Mouse (Mus musculus): ENCODE data around the gene Sun1.
A peak's percentile ranks its signal among the peaks of the same experiment; 100 is the strongest.

Sun1 gene

GRCm38 (mm10) chr5:139208183-139208582, 7.7 kb downstream of the Sun1 start:
- no peak for DNase-seq (ENCODE audit: low read depth)

- DNase-seq (ENCODE audit: low read depth): peak; percentile 38
Observed at GRCm38 (mm10) chr5:139208871-139209684, 8.6 kb downstream of the Sun1 start.

- DNase-seq (ENCODE audit: low read depth): no peak
Observed at GRCm38 (mm10) chr5:139209685-139210026, 9.2 kb downstream of the Sun1 start.

GRCm38 (mm10) chr5:139211737-139212385, 11.4 kb downstream of the Sun1 start:
- DNase-seq (ENCODE audit: low read depth): no peak

- DNase-seq (ENCODE audit: low read depth): no peak
Observed at GRCm38 (mm10) chr5:139214298-139214697, 13.9 kb downstream of the Sun1 start.

GRCm38 (mm10) chr5:139215184-139215583, 14.7 kb downstream of the Sun1 start:
- no peak for DNase-seq (ENCODE audit: low read depth)

- no peak for DNase-seq (ENCODE audit: low read depth)
Observed at GRCm38 (mm10) chr5:139216121-139216520, 15.7 kb downstream of the Sun1 start.

- DNase-seq (ENCODE audit: low read depth): no peak
Observed at GRCm38 (mm10) chr5:139216774-139217173, 16.3 kb downstream of the Sun1 start.

- DNase-seq (ENCODE audit: low read depth): no peak
Observed at GRCm38 (mm10) chr5:139220006-139220515, 19.6 kb downstream of the Sun1 start.

GRCm38 (mm10) chr5:139220610-139221009, 20.2 kb downstream of the Sun1 start:
- DNase-seq (ENCODE audit: low read depth): no peak

- DNase-seq (ENCODE audit: low read depth): no peak
Observed at GRCm38 (mm10) chr5:139223331-139223730, 22.9 kb downstream of the Sun1 start.

- DNase-seq (ENCODE audit: low read depth): no peak
Observed at GRCm38 (mm10) chr5:139227236-139227635, 26.8 kb downstream of the Sun1 start.

GRCm38 (mm10) chr5:139227645-139228044, 27.2 kb downstream of the Sun1 start:
- no peak for DNase-seq (ENCODE audit: low read depth)

GRCm38 (mm10) chr5:139228318-139228717, 27.9 kb downstream of the Sun1 start:
- DNase-seq (ENCODE audit: low read depth): no peak

- DNase-seq (ENCODE audit: low read depth): no peak
Observed at GRCm38 (mm10) chr5:139229716-139230115, 29.3 kb downstream of the Sun1 start.

- no peak for DNase-seq (ENCODE audit: low read depth)
Observed at GRCm38 (mm10) chr5:139232083-139232482, 31.6 kb downstream of the Sun1 start.

GRCm38 (mm10) chr5:139234423-139234822, 34.0 kb downstream of the Sun1 start:
- no peak for DNase-seq (ENCODE audit: low read depth)

GRCm38 (mm10) chr5:139237436-139237835, 37.0 kb downstream of the Sun1 start:
- DNase-seq (ENCODE audit: low read depth): no peak

GRCm38 (mm10) chr5:139241022-139241761, 40.8 kb downstream of the Sun1 start:
- DNase-seq (ENCODE audit: low read depth): no peak

- no peak for DNase-seq (ENCODE audit: low read depth)
Observed at GRCm38 (mm10) chr5:139243384-139243783, 42.9 kb downstream of the Sun1 start.

- no peak for DNase-seq (ENCODE audit: low read depth)
Observed at GRCm38 (mm10) chr5:139247767-139248166, 47.3 kb downstream of the Sun1 start.

- no peak for DNase-seq (ENCODE audit: low read depth)
Observed at GRCm38 (mm10) chr5:139248846-139249245, 48.4 kb downstream of the Sun1 start.

GRCm38 (mm10) chr5:139251279-139251678, 50.8 kb downstream of the Sun1 start:
- no peak for DNase-seq (ENCODE audit: low read depth)
